In the genomic region with DNA sequence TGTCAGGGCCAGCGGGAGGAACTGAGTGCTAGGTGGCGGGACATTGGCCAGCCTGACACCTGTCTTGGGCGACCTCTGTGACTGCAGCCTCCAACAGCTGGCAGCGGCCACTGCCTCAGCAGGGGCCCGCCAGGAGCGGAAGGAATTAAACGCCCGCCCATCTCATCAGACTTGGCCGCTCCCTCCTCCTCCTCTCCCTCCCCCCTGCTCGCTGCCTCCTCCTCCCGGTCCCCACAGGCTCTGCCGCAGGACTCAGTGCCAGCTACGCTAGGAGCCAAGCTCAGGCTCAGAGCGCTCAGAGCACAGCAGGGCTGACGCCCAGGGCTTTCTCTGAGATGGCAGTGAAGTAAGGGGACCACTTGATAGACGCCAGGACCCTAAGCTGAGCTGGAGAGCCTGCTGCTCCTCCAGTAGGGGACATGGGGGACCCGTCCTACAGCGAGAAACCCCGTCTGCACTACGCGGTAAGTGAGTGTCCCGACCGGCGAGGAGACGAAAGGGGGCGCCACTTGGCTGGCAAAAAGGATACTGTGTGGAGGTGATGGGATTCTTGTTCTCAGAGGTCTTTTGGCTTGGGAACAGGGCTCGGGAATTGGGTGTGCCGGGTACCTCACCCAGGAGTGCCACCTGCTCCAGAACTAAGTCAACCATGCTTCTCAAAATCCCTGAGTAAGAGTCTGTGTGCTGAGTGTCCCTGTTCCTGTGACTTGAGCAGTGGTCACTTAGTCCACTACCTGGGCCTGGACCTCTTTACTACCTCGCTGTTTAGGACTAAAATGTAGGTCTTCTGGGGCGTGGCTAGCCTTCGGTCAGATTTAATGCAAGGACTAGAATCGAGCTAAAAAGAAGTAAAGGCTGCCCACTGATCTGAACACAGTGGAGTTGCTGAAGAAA, we compare ENCODE assay signal across 8 mouse cellular contexts.
DNase-seq lines count a peak whose midpoint lies in the region; ATAC-seq lines count a peak whose summit lies in the region.

No protein-coding gene starts in this region.

- no peak overlapping the region for H3K27ac ChIP-seq in embryonic facial prominence, embryonic 12.5 days
- peak overlapping the region; percentile 14; the same call in 1 of the 2 replicates for H3K27ac ChIP-seq in limb, embryonic 10.5 days
- no peak overlapping the region for H3K27ac ChIP-seq in midbrain, embryonic 11.5 days (ENCODE audit: low read depth, low read length)

- peak; percentile 7 to 10 for DNase-seq in adrenal gland, postnatal 4 days (ENCODE audit: low spot score in 2 of 2)
- peak; percentile 85 to 89 for DNase-seq in heart, adult 18-20 months
- DNase-seq in kidney, adult 18-20 months, result peak; percentile 83
- peak; percentile 59 for DNase-seq in limb, embryonic 10.5 days (ENCODE audit: low spot score)
- peak; percentile 94 for DNase-seq in midbrain, embryonic 11.5 days (ENCODE audit: low spot score, missing footprints)
- DNase-seq in right cerebral cortex, postnatal 4 days, result peak; percentile 48
- DNase-seq in yolk sac, embryonic 10.5 days (ENCODE audit: low spot score), result peak; percentile 58

- peak overlapping the region; percentile 7; the same call in 1 of the 2 replicates for H3K9ac ChIP-seq in embryonic facial prominence, embryonic 12.5 days
- H3K9ac ChIP-seq in midbrain, embryonic 11.5 days (ENCODE audit: low read length), result 0 out of 2 replicates have a peak overlapping the region, but pooled peaks have one; percentile 39

- peaks cover 12% of the 10 kb centered on the region; the same call in 1 of the 2 replicates for H3K27me3 ChIP-seq in embryonic facial prominence, embryonic 12.5 days
- H3K27me3 ChIP-seq in limb, embryonic 10.5 days (ENCODE audit: low read depth, poor library complexity, severe bottlenecking), result peaks cover 94% of the 10 kb centered on the region
- peaks cover 14% of the 10 kb centered on the region for H3K27me3 ChIP-seq in midbrain, embryonic 11.5 days (ENCODE audit: control insufficient read depth, insufficient read depth, low read length)

- no peaks in the 10 kb centered on the region for H3K36me3 ChIP-seq in embryonic facial prominence, embryonic 12.5 days
- no peaks in the 10 kb centered on the region for H3K36me3 ChIP-seq in limb, embryonic 10.5 days
- no peaks in the 10 kb centered on the region for H3K36me3 ChIP-seq in midbrain, embryonic 11.5 days (ENCODE audit: control insufficient read depth, insufficient read depth, low read length)

- H3K4me2 ChIP-seq in embryonic facial prominence, embryonic 12.5 days (replicated peaks), result peak overlapping the region; percentile 60
- H3K4me2 ChIP-seq in midbrain, embryonic 11.5 days, result peak overlapping the region; percentile 42

- ATAC-seq in embryonic facial prominence, embryonic 12.5 days (ENCODE audit: insufficient number of reproducible peaks, insufficient read depth, low FRiP score, low TSS enrichment), result peak; percentile 84
- peak; percentile 96 for ATAC-seq in midbrain, embryonic 11.5 days (ENCODE audit: low FRiP score)

- H3K4me3 ChIP-seq in embryonic facial prominence, embryonic 12.5 days, result peak overlapping the region; percentile 33
- H3K4me3 ChIP-seq in limb, embryonic 10.5 days, result peak overlapping the region; percentile 47
- H3K4me3 ChIP-seq in midbrain, embryonic 11.5 days (ENCODE audit: low read depth, low read length), result peak overlapping the region; percentile 30

- H3K9me3 ChIP-seq in embryonic facial prominence, embryonic 12.5 days, result no peaks in the 10 kb centered on the region
- no peaks in the 10 kb centered on the region for H3K9me3 ChIP-seq in limb, embryonic 10.5 days (replicated peaks)
- H3K9me3 ChIP-seq in midbrain, embryonic 11.5 days (ENCODE audit: control insufficient read depth, low read length), result no peaks in the 10 kb centered on the region

- WGBS in embryonic facial prominence, embryonic 12.5 days, result 23% methylated on average over 32 of the region's 32 CpGs
- 16% methylated on average over 30 of the region's 32 CpGs for WGBS in limb, embryonic 10.5 days
- 20% methylated on average over 31 of the region's 32 CpGs for WGBS in midbrain, embryonic 11.5 days

- no peaks in the 10 kb centered on the region for H3K4me1 ChIP-seq in embryonic facial prominence, embryonic 12.5 days
- H3K4me1 ChIP-seq in limb, embryonic 10.5 days, result no peaks in the 10 kb centered on the region
- no peaks in the 10 kb centered on the region for H3K4me1 ChIP-seq in midbrain, embryonic 11.5 days (ENCODE audit: control insufficient read depth, insufficient read depth, low read length)

Comparison
In these comparisons a context has a peak if more than half of its experiments do, and no peak if none do; other contexts are left out.
1. DNase-seq: peak in every context shown above with its lines; median percentile 94 in midbrain, embryonic 11.5 days; 87 in heart, adult 18-20 months; 83 in kidney, adult 18-20 months; 59 in limb, embryonic 10.5 days; 58 in yolk sac, embryonic 10.5 days; 48 in right cerebral cortex, postnatal 4 days; 8 in adrenal gland, postnatal 4 days.